Mouse (Mus musculus) heart, postnatal 0 days (tissue): ENCODE data around the gene Fgb. TPM values are rescaled to one million over a fixed set of nuclear protein-coding genes. Genes with fewer than 3 reads are reported as not detected.

Experiments
- ATAC-seq: fragments of 200-750 bp; cut with Nextera tagmentation; 2 replicates; pipeline ENCODE4 v1.8.0; 2017; ENCODE audit warnings: low read depth, moderate number of reproducible peaks, moderate library complexity; ENCODE audit not compliant: insufficient read depth
- DNase-seq: peaks from one replicate; pipeline ENCODE4 v3.0.0-alpha.2; 2016; ENCODE audit warnings: low spot score
- H3K27ac ChIP-seq: fragments of 300-500 bp; sonication (generic); 2 replicates; pipeline ENCODE4 v1.5.1; 2014; ENCODE audit warnings: low read depth, mild to moderate bottlenecking
- H3K27me3 ChIP-seq: fragments of 300-500 bp; sonication (generic); 2 replicates; pipeline ENCODE4 v1.6.1; 2014; ENCODE audit warnings: low read length, mixed read lengths; ENCODE audit not compliant: control insufficient read depth, insufficient read depth
- H3K36me3 ChIP-seq: fragments of 300-500 bp; sonication (generic); replicated peaks from 2 replicates; pipeline ENCODE4 v1.6.1; 2014; ENCODE audit warnings: low read length, mixed read lengths; ENCODE audit not compliant: control insufficient read depth, insufficient read depth
- H3K4me1 ChIP-seq: fragments of 300-500 bp; sonication (generic); 2 replicates; pipeline ENCODE4 v1.6.1; 2014; ENCODE audit warnings: antibody characterized with exemption; ENCODE audit not compliant: control insufficient read depth, insufficient read depth
- H3K4me2 ChIP-seq: fragments of 300-500 bp; sonication (generic); 2 replicates; pipeline ENCODE4 v1.6.1; 2014; ENCODE audit warnings: low read depth, mild to moderate bottlenecking, low read length, moderate library complexity
- H3K4me3 ChIP-seq: fragments of 300-500 bp; sonication (generic); 2 replicates; pipeline ENCODE4 v1.5.1; 2014; ENCODE audit warnings: low read depth, low read length
- H3K9ac ChIP-seq: fragments of 300-500 bp; sonication (generic); replicated peaks from 2 replicates; pipeline ENCODE4 v1.6.1; 2014; ENCODE audit warnings: low read depth, low read length, mixed read lengths
- H3K9me3 ChIP-seq: fragments of 300-500 bp; sonication (generic); replicated peaks from 2 replicates; pipeline ENCODE4 v1.6.1; 2016; ENCODE audit warnings: low read length; ENCODE audit not compliant: control insufficient read depth
- CTCF ChIP-seq: IDR thresholded peaks from 2 replicates; pipeline ENCODE4 v1.5.1; 2016; ENCODE audit warnings: antibody characterized with exemption, control low read depth, low read depth
- EP300 ChIP-seq: IDR thresholded peaks from 2 replicates; pipeline ENCODE4 v1.6.1; 2016; ENCODE audit warnings: antibody characterized with exemption, low read depth
- WGBS: fragments of 180-500 bp; shearing (Covaris S2); extraction: QIAGEN DNeasy Blood & Tissue Kit; methylation state at CpG from one replicate; pipeline ENCODE4 v1.1.7; 2014; 5-methylcytosine and 5-hydroxymethylcytosine counted together
- polyA plus RNA-seq: library from polyadenylated mRNA; unstranded; fragments of >200 nt; fragmentation: Nextera tagmentation; extraction: Ambion mirVana; gene quantifications from 2 replicates; pipeline ENCODE4 v1.2.1, GENCODE M21; 2015
- total RNA-seq: library from RNA; depleted of rRNA; stranded (reverse); fragments of >200 nt; gene quantifications from 2 replicates; pipeline ENCODE4 v1.2.3, GENCODE M21; 2014; ENCODE audit warnings: low replicate concordance

Fgb gene
- total and polyA plus RNA-seq, 2 experiments from 2014 or later, result 0.16 TPM; not detected in 1

- Histone ChIP-seq H3K27ac (no peak overlapping the region), H3K4me3 (no peak overlapping the region), H3K4me1 (no peaks in the 10 kb centered on the region), H3K9me3 (no peaks in the 10 kb centered on the region), H3K27me3 (no peaks in the 10 kb centered on the region), H3K9ac (no peak overlapping the region), H3K4me2 (no peak overlapping the region), H3K36me3 (no peaks in the 10 kb centered on the region)
- no peak for ATAC-seq
- DNase-seq, result no peak
- TF ChIP-seq EP300, result no peak
- no peak for TF ChIP-seq CTCF
- 85% methylated on average over 5 of the region's 5 CpGs for WGBS
Observed at GRCm38 (mm10) chr3:83042451-83042850, 7.2 kb downstream of the Fgb start.

DNA sequence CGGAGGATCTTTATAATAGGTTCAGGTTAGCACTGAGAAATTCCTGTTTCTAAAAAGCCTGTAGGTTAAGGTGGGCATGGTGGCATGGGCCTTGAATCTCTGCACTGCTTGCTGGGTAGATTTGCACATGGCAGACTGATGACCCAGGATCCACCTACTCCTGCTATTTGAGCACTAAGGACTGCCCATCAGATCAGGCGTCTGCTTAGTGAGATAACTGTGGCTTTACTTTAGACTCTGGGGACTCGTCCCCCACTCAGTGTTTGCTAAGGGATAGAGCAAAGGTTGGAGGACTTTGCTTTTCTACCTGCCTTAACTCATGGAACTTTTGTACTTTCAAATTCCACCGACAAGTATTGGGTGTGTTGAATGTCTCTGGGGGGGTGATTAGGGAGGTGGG lies 10.0 kb downstream of the Fgb start:
- WGBS, result 59% methylated on average over 4 of the region's 4 CpGs
- H3K4me3 ChIP-seq, result no peak overlapping the region
- H3K4me1 ChIP-seq, result no peaks in the 10 kb centered on the region
- H3K36me3 ChIP-seq, result no peaks in the 10 kb centered on the region
- H3K4me2 ChIP-seq, result no peak overlapping the region
- DNase-seq, result no peak
- H3K27ac ChIP-seq, result no peak overlapping the region
- no peaks in the 10 kb centered on the region for H3K9me3 ChIP-seq
- no peak for ATAC-seq
- TF ChIP-seq EP300, result no peak
- no peaks in the 10 kb centered on the region for H3K27me3 ChIP-seq
- H3K9ac ChIP-seq, result no peak overlapping the region

DNA sequence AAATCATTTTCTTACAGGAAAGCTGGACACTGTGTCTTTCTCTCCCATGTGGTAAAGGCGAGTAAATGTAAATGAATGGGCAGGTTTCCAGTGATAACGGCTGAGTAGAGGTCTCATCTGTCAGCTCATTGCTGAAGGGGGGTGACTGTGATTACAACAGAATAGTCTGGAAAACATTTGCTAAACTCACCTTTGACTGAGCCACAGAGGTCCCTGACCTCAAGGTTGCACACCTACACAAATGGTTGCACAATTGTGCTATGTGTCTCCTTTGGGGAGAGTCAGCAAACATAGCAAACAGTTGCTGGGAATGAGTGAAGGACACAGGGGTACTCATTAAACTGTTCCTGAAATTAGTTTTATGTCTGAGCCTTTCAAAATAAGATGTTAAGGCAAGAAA lies 10.8 kb downstream of the Fgb start:
- ATAC-seq (no peak), DNase-seq (no peak)
- Histone ChIP-seq H3K36me3 (no peaks in the 10 kb centered on the region), H3K4me2 (no peak overlapping the region), H3K27ac (no peak overlapping the region), H3K9ac (no peak overlapping the region), H3K9me3 (no peaks in the 10 kb centered on the region), H3K4me1 (no peaks in the 10 kb centered on the region), H3K27me3 (peaks cover under 1% of the 10 kb centered on the region; the same call in 1 of the 2 replicates), H3K4me3 (no peak overlapping the region)
- WGBS, result 59% methylated on average over 2 of the region's 2 CpGs
- TF ChIP-seq EP300, result no peak
- TF ChIP-seq CTCF, result no peak

GRCm38 (mm10) chr3:83033801-83034200 lies 15.9 kb downstream of the Fgb start:
- no peak overlapping the region for H3K27ac ChIP-seq
- ATAC-seq (no peak), DNase-seq (no peak)
- peaks cover 2% of the 10 kb centered on the region; the same call in 1 of the 2 replicates for H3K27me3 ChIP-seq
- H3K9ac ChIP-seq, result no peak overlapping the region
- no peak for TF ChIP-seq CTCF
- TF ChIP-seq EP300, result no peak
- no peaks in the 10 kb centered on the region for H3K4me1 ChIP-seq
- H3K4me3 ChIP-seq, result no peak overlapping the region
- 77% methylated on average over 8 of the region's 8 CpGs for WGBS
- no peak overlapping the region for H3K4me2 ChIP-seq
- no peaks in the 10 kb centered on the region for H3K9me3 ChIP-seq
- no peaks in the 10 kb centered on the region for H3K36me3 ChIP-seq

DNA sequence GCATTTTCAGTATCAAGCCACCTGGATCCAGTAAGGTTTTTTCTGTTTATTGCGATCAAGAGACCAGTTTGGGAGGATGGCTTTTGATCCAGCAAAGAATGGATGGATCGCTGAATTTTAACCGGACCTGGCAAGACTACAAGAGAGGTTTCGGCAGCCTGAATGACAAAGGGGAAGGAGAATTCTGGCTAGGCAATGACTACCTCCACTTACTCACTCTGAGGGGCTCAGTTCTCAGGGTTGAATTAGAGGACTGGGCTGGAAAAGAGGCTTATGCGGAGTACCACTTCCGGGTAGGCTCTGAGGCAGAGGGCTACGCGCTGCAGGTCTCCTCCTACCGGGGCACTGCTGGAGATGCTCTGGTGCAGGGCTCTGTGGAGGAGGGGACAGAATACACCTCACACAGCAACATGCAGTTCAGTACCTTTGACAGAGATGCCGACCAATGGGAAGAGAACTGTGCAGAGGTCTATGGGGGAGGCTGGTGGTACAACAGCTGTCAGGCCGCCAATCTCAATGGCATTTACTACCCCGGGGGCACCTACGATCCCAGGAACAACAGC lies 16.8 kb downstream of the Fgb start:
- no peak for DNase-seq
- peaks cover 2% of the 10 kb centered on the region; the same call in 1 of the 2 replicates for H3K27me3 ChIP-seq

DNA sequence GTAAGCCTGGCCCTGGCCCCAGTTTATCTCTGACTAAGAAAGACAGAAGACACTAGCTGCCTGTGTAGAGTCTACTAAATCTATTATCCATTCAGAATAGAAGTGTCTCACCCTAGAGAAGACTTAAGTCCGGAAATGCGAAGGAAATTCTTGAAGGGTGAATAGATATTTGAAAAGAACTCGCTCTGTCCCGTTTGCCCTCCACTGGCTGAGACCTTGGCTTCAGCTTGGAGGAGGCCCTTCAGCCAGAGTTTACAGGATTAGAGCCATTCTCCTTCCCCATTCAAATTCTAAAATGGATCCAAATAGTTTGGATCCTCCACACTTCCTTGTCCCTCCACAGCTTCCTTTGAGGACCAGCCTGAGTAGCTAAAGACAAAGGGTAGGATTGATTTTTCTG lies 19.3 kb downstream of the Fgb start:
- Histone ChIP-seq H3K4me1 (no peaks in the 10 kb centered on the region), H3K4me3 (no peak overlapping the region), H3K9ac (no peak overlapping the region), H3K27ac (no peak overlapping the region), H3K4me2 (no peak overlapping the region), H3K36me3 (no peaks in the 10 kb centered on the region), H3K27me3 (peaks cover 2% of the 10 kb centered on the region; the same call in 1 of the 2 replicates), H3K9me3 (no peaks in the 10 kb centered on the region)
- 85% methylated on average over 4 of the region's 4 CpGs for WGBS
- ATAC-seq (no peak), DNase-seq (no peak)
- TF ChIP-seq CTCF, result no peak
- TF ChIP-seq EP300, result no peak

More for the DNA sequence above, 16.8 kb downstream of the Fgb start:
- no peak overlapping the region for H3K27ac ChIP-seq
- TF ChIP-seq EP300, result no peak
- no peaks in the 10 kb centered on the region for H3K4me1 ChIP-seq
- H3K9ac ChIP-seq, result no peak overlapping the region
- no peak for ATAC-seq
- H3K36me3 ChIP-seq, result no peaks in the 10 kb centered on the region
- H3K4me3 ChIP-seq, result no peak overlapping the region
- H3K9me3 ChIP-seq, result no peaks in the 10 kb centered on the region
- H3K4me2 ChIP-seq, result no peak overlapping the region
- 46% methylated on average over 13 of the region's 13 CpGs for WGBS
